Mouse (Mus musculus) testis, postnatal 10 days (tissue): ENCODE data around the gene Mcm7.

ENCODE experiments used
- DNase-seq: peaks from one replicate; pipeline ENCODE4 v3.0.0; 2021; ENCODE audit warnings: low spot score

The Mcm7 gene

DNA sequence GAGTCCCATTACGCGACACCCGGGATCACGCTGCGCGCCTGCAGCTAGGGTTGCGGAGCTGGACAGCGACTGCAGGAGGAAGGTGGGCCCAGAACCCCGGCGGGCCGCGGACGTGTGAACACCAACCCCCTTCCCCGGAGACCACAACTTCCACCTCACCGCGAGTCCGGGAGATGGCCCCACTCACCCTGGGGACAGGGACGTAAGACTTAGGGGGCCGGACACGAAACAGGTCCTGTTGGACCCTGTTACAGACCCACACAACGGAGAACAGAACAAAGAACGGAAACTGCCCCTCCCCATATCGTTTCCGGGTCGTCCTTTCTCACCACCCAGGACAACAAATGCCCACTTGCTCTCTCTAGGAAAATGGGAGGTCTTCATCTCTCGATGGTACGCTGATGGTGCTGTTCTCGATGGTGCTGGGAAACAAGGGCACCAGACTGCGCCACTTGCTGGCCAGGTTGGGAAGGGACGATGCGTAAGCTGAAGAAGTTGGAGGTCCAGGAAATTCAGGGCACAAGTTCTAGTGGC is 16.7 kb downstream of the Mcm7 start, which contains the start of gene Zfp113:
Gene Zfp113 (minus strand): TSS at position 302 of the 534 bp plus-strand sequence.
- DNase-seq = peak; percentile 85

DNA sequence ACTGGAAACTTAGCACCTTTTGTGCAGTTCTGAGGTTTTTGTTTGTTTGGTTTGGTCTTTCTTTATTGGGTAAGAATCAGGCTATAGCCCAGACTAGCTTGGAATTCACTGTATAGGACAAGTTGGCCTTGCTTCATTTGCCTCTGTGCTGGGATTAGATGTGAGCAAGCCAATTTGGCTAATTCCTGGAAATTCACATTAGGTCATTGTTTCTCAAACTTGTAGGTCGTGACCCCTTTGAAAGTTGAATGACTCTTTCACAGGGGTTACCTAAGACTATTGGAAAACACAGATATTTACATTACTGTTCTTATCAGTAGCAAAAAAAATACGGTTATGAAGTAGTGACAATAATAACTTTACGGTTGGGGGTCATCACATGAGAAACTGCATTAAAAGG is 17.8 kb downstream of the Mcm7 start:
- DNase-seq = no peak

GRCm38 (mm10) chr5:138138585-138138984 is 33.6 kb downstream of the Mcm7 start:
- DNase-seq = no peak

DNA sequence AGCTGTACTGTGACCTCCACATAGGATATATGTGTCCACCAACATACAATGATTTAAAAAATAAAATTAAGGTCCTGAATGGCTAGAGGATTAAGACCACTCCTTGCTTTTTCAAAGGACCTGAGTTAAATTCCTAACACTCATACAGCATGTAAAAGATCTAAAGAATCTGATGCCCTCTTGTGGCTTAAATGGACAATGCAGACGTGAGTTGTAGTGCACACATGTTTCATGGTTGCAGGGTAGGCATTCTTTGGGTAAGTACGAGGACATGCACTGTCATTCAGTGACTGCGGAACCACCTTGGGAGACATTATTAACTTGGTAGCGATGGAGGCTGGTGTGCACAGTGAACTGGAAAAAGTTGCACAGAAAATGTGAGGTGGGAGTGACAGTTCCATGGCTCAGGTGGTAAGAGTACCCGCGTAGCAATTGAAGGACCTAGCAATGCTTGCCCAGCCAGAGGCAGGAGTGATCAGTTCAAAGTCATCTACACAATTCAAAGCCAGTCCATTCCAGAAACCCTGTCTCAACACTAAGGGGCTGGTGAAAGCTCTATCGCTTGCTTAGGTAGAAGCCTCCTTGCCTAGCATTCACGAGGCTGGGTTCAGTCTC is 34.2 kb downstream of the Mcm7 start:
- peak; percentile 49 for DNase-seq

DNA sequence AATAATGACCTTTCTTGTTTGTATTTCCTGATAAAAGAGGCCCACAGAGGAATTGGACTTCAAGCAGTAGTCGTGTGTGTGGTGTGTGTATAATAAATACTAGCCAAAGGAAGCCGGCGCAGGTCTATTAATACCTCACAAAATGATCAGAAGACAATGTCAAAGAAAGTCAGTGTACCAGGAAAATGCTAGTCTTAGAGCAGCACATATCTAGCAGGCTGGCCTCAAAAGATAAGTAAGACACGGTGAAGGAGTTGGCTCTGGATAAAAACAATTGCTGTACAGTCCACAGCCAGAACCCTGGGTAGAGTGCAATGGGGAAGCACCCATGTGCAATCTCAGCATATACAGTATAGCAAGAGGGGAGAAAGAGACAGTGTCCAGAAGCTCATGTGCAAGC is 35.0 kb downstream of the Mcm7 start:
- DNase-seq = no peak

DNA sequence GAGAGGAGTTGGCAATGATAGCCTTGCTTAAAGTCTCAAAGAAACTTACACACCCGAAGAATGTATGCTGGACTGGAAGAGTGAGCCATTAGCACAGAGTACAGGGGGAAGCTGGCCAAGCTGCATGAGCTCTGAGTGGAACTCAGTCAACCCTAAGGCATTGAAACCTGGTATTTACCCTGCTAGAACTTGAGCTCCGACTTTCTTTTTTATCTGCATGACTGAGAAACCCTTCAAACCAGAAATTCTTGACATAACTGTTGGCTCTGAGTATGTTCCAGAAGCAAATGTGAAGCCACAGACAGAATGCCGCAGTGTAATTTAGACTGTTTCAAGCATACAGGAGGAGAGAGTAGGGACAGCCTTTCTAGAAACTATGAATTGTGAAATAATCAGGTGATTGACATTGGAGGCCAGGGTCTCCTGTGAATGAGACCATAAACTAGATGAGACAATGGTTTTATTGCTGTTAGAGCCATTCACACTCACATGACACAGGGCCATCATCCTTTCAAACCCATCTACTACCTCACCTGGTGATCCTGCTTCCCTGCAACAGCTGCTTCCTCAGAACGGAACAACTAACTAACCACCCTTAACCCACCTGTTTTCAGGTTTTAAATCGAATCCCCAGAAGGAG is 39.7 kb downstream of the Mcm7 start:
- DNase-seq = no peak

GRCm38 (mm10) chr5:138118041-138118440 is 54.2 kb downstream of the Mcm7 start:
- no peak for DNase-seq

GRCm38 (mm10) chr5:138117199-138118015 is 54.8 kb downstream of the Mcm7 start:
- no peak for DNase-seq

GRCm38 (mm10) chr5:138116255-138117198 is 55.7 kb downstream of the Mcm7 start, which contains the start of gene Zscan21:
Gene Zscan21 (plus strand): TSS chr5:138116903.
- DNase-seq = peak; percentile 93
